Mouse (Mus musculus) left cerebral cortex, postnatal 36 days (tissue): ENCODE measurements around the gene Btbd9. TPM values are rescaled to one million over a fixed set of nuclear protein-coding genes. Genes with fewer than 3 reads are reported as not detected.

Experiments used
- DNase-seq, 2 experiments: peaks; one replicate each; pipeline ENCODE4 v3.0.0; 2021 to 2022; ENCODE audit warnings: low spot score in 2 of 2, mixed read lengths in 1 of 2
- intact Hi-C: fragments of 180-260 bp; cut with DNase I; formaldehyde crosslinking; loops from one replicate; pipeline ENCODE4 v1.15.1; 2025
- total RNA-seq, 2 experiments: library from RNA; stranded (reverse); gene quantifications; 2 replicates each; pipeline ENCODE4 v1.2.3; 2021

The Btbd9 gene
- total RNA-seq, 2 experiments from 2014 or later, result 80.5 to 105 TPM

- DNase-seq, result no peak
- intact Hi-C loops, result no loop called here
These were observed 362.9 kb downstream of the Btbd9 start for GRCm38 (mm10) chr17:30213371-30213770.

GRCm38 (mm10) chr17:30212647-30213046 lies 363.6 kb downstream of the Btbd9 start:
- intact Hi-C loops, result no loop called here
- DNase-seq, result no peak

DNA sequence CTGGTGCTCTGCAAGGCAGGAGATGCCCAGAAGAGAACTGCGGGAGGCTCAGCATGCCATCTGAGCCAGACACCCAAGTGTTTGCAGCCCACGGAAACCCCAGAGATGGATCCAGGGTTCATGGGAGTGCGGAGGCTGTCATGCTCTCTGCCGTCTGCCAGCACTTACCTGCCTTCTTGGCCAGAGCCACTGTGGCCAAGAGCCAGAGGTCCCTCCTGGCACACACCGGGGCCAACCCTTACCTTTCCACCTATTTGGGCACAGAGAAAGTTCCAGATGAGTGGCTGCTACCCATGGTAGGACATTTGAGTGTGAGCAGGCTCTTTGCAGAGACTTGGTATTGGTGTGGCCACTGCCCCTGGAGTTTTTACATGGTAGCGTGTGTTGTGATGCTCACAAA lies 365.4 kb downstream of the Btbd9 start:
- DNase-seq, result no peak
- intact Hi-C loops, result no loop called here

- intact Hi-C loops, result no loop called here
- DNase-seq, result no peak
These were observed 366.0 kb downstream of the Btbd9 start for GRCm38 (mm10) chr17:30210262-30210661.

- DNase-seq, result no peak
- intact Hi-C loops, result no loop called here
These were observed 371.0 kb downstream of the Btbd9 start for GRCm38 (mm10) chr17:30205062-30205825.

- intact Hi-C loops, result no loop called here
- DNase-seq, result no peak
These were observed 376.0 kb downstream of the Btbd9 start for GRCm38 (mm10) chr17:30200283-30200682.

DNA sequence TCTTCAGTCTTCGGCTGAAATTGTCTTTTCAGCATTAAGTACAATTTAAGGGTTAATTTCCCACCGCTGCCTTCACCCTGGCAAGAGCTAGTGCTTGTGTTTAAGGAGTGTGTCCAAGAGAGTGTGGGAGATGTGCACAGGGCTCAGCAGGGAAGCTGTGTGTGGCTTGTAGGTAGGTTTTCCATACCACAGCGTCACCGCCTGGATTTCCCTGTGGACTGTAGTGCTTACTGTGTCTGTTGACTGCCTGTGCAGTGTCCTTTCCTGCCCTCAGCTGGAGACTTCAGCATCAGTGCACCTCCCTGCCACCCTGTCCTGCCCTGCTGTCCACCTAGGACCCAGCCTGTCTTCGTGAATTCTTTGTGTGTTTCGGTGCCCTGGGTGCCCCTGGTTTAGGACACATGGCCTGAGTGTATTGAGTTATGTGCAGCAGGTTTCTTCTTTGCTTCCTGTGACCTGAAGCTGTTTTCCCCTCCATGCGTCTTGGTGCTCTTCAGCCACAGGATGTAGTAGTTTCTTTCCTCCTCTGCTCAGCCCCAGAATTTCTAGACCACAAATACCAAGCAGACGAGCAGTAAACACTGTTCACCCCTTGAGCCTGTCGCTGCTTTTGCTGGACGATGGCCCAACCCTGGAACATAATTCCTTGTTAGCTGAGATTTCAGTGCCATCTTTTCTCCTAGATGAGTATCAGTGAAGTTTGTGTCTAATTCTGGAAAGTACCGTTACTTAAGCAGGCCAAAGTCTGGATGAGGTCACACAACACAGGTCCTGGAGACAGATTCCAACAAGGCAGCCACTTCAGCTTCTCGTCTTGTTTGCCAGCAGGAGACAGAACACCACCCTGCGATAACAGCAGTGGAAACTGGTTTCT lies 376.7 kb downstream of the Btbd9 start:
- intact Hi-C loops, result loop anchor here (5.0 kb wide), 1 partner anchor 82 kb away; no protein-coding TSS in a partner anchor
- peak in 1 of 2 experiments; percentile 16 for DNase-seq

- intact Hi-C loops, result loop anchor here (5.0 kb wide), 1 partner anchor 81 kb away; no protein-coding TSS in a partner anchor
- DNase-seq, result peak in 1 of 2 experiments; percentile 10
These were observed 377.9 kb downstream of the Btbd9 start for GRCm38 (mm10) chr17:30198422-30198821.

- intact Hi-C loops, result loop anchor here (5.0 kb wide), 1 partner anchor 80 kb away; no protein-coding TSS in a partner anchor
These were observed 378.8 kb downstream of the Btbd9 start for GRCm38 (mm10) chr17:30197280-30198030.

GRCm38 (mm10) chr17:30196401-30197279 lies 379.6 kb downstream of the Btbd9 start:
- intact Hi-C loops, result loop anchor here (5.0 kb wide), 1 partner anchor 79 kb away; no protein-coding TSS in a partner anchor
- DNase-seq, result peak; percentile 49 to 59

More at GRCm38 (mm10) chr17:30197280-30198030, 378.8 kb downstream of the Btbd9 start:
- DNase-seq, result peak in 1 of 2 experiments; percentile 14

GRCm38 (mm10) chr17:30195591-30196183 lies 380.6 kb downstream of the Btbd9 start:
- intact Hi-C loops, result loop anchor here (5.0 kb wide), 1 partner anchor 78 kb away; no protein-coding TSS in a partner anchor

GRCm38 (mm10) chr17:30194629-30195445 lies 381.5 kb downstream of the Btbd9 start:
- DNase-seq, result peak; percentile 4 to 13
- intact Hi-C loops, result loop anchor here (5.0 kb wide), 2 partner anchors 78 to 308 kb away; no protein-coding TSS in a partner anchor

More at GRCm38 (mm10) chr17:30195591-30196183, 380.6 kb downstream of the Btbd9 start:
- peak; percentile 5 to 11 for DNase-seq

GRCm38 (mm10) chr17:30194091-30194490 lies 382.2 kb downstream of the Btbd9 start:
- DNase-seq, result peak in 1 of 2 experiments; percentile 6
- intact Hi-C loops, result loop anchor here (5.0 kb wide), 1 partner anchor 307 kb away; no protein-coding TSS in a partner anchor

DNA sequence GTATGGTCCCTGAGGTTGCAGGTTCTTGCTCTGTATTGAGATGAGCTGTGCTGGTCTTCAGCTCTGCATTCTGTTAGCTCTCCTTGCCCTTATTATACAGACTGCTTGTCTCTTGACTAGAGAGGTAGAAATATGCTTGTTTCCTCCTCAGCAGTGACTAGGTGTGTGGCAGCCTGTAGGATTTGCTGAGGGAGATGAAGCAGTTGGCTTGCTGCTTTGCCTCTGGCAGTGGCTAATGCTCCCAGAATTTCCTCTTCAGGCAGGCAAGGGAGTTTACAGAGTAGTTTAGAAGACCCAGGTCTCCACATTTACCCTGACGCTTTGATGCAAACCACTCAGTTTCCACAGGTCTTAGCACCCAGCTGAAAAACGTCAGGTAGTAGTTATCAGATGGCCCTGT lies 382.7 kb downstream of the Btbd9 start:
- intact Hi-C loops, result loop anchor here (5.0 kb wide), 1 partner anchor 306 kb away; no protein-coding TSS in a partner anchor
- DNase-seq, result peak; percentile 3 to 5

GRCm38 (mm10) chr17:30192416-30193005 lies 383.8 kb downstream of the Btbd9 start:
- intact Hi-C loops, result loop anchor here (5.0 kb wide), 1 partner anchor 305 kb away; no protein-coding TSS in a partner anchor
- DNase-seq, result peak in 1 of 2 experiments; percentile 17

GRCm38 (mm10) chr17:30191097-30191640 lies 385.1 kb downstream of the Btbd9 start:
- no peak for DNase-seq
- intact Hi-C loops, result loop anchor here (5.0 kb wide), 1 partner anchor 304 kb away; no protein-coding TSS in a partner anchor
